Mouse (Mus musculus) lung, postnatal 0 days (tissue): ENCODE measurements around the gene Ncor1.

Source experiments
- CTCF ChIP-seq: IDR thresholded peaks from 2 replicates; pipeline ENCODE4 v1.5.1; 2016; ENCODE audit warnings: antibody characterized with exemption, mild to moderate bottlenecking
- EP300 ChIP-seq: IDR thresholded peaks from 2 replicates; pipeline ENCODE4 v1.6.1; 2016; ENCODE audit warnings: antibody characterized with exemption, mild to moderate bottlenecking, control low read depth

DNA sequence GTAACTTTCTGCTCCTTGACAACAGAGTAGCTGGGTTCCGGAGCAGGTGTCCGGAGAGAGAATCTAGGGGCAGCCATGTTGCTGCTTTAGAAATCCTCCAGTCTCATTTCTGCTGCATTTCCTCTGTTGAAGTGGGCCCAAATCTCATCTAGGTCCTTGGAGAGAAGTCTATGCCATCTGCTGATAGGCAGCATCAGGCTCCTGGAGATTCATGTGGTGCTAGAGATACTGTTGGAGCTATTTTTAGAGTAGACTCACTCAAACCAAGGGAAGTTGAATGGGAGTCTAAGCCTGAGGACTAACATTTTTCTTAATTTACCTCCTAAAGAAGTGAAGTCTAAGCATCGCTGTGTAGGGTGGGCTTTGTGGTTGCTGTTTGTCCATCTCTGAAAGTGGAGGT is 6.4 kb upstream of the Ncor1 start:
- TF ChIP-seq CTCF (no peak), EP300 (no peak)
